Mouse (Mus musculus): ENCODE measurements around the gene Gys2. TPM values are rescaled to one million over a fixed set of nuclear protein-coding genes. Genes with fewer than 3 reads are reported as not detected.
A peak's percentile ranks its signal among the peaks of the same experiment; 100 is the strongest.
"Not testable (repeated sequence)": the region's sequence is repeated elsewhere in the genome, so short reads cannot be mapped to it uniquely, and the experiment has no call there.

The Gys2 gene
- polyA plus RNA-seq, 1 experiment from 2014 or later = 0.27 TPM

DNA sequence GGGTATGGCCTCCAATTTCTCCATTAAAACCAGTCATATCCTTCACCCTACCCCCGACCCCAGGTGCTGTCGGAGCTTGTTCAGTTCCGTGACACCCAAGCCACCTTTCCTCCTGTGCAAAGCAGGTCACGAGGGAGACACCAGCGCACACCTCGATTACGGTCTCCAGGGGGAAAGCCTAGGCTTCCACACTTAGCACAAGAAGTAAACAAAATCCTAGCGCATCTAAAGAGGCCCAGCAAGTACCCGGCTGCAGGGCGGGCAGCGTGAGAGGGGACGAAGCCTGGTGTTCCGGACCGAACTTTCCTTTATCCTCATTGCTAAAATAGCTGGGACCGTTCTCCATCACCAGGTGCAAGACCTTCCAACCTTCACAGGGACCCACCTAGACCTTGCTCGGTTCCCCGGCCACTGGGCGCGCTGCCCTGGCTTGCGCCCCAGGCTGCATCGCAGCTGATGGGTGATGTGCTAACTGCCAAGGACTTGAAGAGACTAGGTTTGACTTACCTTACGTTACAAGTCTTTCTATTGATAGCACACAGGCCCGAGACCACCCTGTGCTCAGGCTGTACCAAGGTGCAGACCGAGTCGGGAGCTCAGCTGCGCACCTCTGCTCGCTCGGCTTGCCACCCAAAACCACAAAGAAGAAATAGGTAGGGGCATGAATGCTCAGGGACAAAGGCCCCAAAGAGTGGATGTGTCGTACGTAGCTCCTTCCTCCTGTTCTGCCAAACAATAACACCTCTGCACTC is 34.3 kb upstream of the Gys2 start:
- H3K9me3 ChIP-seq (ENCODE audit: low read length) = no peaks in the 10 kb centered on the region
- peak overlapping the region; percentile 87 for H3K9ac ChIP-seq (replicated peaks; ENCODE audit: low read length)
- H3K4me1 ChIP-seq (ENCODE audit: insufficient read depth, low read length) = peaks cover 51% of the 10 kb centered on the region
- peak overlapping the region; percentile 73 for H3K4me2 ChIP-seq (replicated peaks; ENCODE audit: low read depth, low read length)
- H3K36me3 ChIP-seq (ENCODE audit: insufficient read depth, low read length) = peaks cover 4% of the 10 kb centered on the region; the same call in 1 of the 2 replicates
- ATAC-seq (ENCODE audit: low FRiP score, low TSS enrichment) = peak; percentile 52; the same call in 1 of the 2 replicates
- H3K4me3 ChIP-seq (ENCODE audit: low read length) = peak overlapping the region; percentile 72
- peak overlapping the region; percentile 85 for H3K27ac ChIP-seq (ENCODE audit: low read length)
- under 1% methylated on average over 30 of the region's 30 CpGs for WGBS
- H3K27me3 ChIP-seq (ENCODE audit: insufficient read depth, low read length) = no peaks in the 10 kb centered on the region

DNA sequence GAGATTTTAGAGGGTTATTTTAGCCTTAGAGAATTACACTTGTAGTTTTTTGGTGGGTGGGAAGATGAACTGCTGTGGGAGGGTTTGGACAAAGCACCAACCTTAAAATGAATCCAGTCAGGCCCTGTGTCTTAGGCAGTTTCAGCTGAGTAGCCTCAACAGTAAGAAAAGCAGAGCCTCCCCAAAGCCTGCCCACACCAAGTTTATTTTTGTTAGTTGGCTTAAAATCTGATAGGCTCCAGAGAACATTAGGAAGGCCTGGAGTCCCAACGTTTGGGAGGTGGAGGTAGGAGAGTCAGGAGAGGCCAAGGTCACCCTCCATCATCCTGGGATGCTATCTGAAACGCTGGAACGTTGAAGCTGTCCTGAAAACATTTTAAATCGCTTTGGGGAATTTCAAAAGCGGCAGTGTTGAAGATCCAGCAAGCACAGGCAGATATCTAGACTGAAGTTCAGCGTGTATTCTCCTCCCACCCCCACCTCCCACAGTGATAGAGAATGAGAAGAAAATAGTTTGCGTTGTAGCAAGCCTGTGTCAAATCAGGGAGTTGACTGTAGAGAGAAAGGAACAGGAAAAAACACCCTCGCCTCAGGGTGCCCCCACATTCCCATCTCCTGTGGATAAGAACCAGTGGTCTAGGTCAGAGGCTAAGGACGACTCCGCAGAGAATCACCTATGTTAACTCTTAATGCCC is 33.6 kb upstream of the Gys2 start:
- Histone ChIP-seq H3K9ac (replicated peaks; ENCODE audit: low read length) (peak overlapping the region; percentile 87), H3K4me1 (ENCODE audit: insufficient read depth, low read length) (peaks cover 52% of the 10 kb centered on the region), H3K27ac (ENCODE audit: low read length) (peak overlapping the region; percentile 85), H3K27me3 (ENCODE audit: insufficient read depth, low read length) (no peaks in the 10 kb centered on the region), H3K9me3 (ENCODE audit: low read length) (no peaks in the 10 kb centered on the region), H3K4me2 (replicated peaks; ENCODE audit: low read depth, low read length) (peak overlapping the region; percentile 73), H3K36me3 (ENCODE audit: insufficient read depth, low read length) (peaks cover 7% of the 10 kb centered on the region), H3K4me3 (ENCODE audit: low read length) (peak overlapping the region; percentile 72)
- WGBS = 4% methylated on average over 10 of the region's 10 CpGs
- ATAC-seq (ENCODE audit: low FRiP score, low TSS enrichment) = no peak; the same call in 1 of the 2 replicates

DNA sequence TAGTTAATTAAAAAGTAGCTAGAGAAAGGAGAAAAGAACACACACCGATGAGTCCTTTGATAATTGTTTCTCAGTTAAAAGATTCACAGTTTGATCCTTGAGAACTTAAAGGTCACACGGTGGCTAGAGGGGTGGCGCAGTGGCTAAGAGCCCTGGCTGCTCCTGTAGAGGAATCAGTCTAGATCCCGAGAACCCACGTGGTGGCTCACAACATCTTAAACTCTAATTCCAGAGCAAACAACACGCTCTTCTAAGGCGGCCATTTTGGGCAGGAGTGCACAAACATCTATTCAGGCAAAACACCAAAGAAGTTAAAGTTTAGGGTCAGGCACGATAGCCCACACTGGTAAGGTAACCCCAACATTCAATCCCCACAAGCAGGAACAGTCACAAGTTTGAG is 30.7 kb upstream of the Gys2 start:
- no peak for ATAC-seq (ENCODE audit: low FRiP score, low TSS enrichment)
- H3K9ac ChIP-seq (replicated peaks; ENCODE audit: low read length) = no peak overlapping the region; the same call in 1 of the 2 replicates
- H3K4me1 ChIP-seq (ENCODE audit: insufficient read depth, low read length) = peaks cover 40% of the 10 kb centered on the region
- peak overlapping the region; percentile 72 for H3K27ac ChIP-seq (ENCODE audit: low read length)
- H3K36me3 ChIP-seq (ENCODE audit: insufficient read depth, low read length) = peaks cover 29% of the 10 kb centered on the region
- no peaks in the 10 kb centered on the region for H3K9me3 ChIP-seq (ENCODE audit: low read length)
- H3K4me3 ChIP-seq (ENCODE audit: low read length) = peak overlapping the region; percentile 26
- H3K27me3 ChIP-seq (ENCODE audit: insufficient read depth, low read length) = no peaks in the 10 kb centered on the region
- WGBS = 78% methylated on average over 8 of the region's 8 CpGs
- H3K4me2 ChIP-seq (replicated peaks; ENCODE audit: low read depth, low read length) = peak overlapping the region; percentile 44

GRCm38 (mm10) chr6:142502519-142503125 is 29.7 kb upstream of the Gys2 start:
- Histone ChIP-seq H3K9me3 (ENCODE audit: low read length) (no peaks in the 10 kb centered on the region), H3K4me2 (replicated peaks; ENCODE audit: low read depth, low read length) (peak overlapping the region; percentile 37), H3K9ac (replicated peaks; ENCODE audit: low read length) (no peak overlapping the region), H3K4me3 (ENCODE audit: low read length) (peak overlapping the region; percentile 3; the same call in 1 of the 2 replicates), H3K27ac (ENCODE audit: low read length) (peak overlapping the region; percentile 89), H3K4me1 (ENCODE audit: insufficient read depth, low read length) (peaks cover 34% of the 10 kb centered on the region), H3K27me3 (ENCODE audit: insufficient read depth, low read length) (no peaks in the 10 kb centered on the region), H3K36me3 (ENCODE audit: insufficient read depth, low read length) (peaks cover 39% of the 10 kb centered on the region)
- peak; percentile 73 for ATAC-seq (ENCODE audit: low FRiP score, low TSS enrichment)
- 63% methylated on average over 10 of the region's 10 CpGs for WGBS

DNA sequence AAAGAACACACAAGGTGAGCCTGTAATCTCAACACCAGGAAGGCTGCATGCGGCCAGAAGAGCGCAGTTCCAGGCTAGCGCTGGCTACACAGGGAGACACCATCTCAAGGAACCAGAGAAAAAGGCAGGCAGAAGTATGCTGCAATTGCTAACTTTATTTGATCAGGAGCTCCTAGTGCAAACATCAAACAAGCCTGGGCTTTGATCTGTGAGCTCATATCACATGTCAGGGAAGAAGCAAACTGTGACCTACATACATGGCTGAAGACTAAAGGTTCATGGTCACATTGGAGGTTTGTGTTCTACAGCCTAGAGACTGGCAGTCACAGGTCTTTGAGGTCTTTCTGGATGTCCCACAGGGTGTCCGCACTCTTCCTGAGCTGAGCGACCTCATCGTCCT is 17.2 kb upstream of the Gys2 start:
- not testable (repeated sequence) for ATAC-seq (ENCODE audit: low FRiP score, low TSS enrichment); H3K4me2 ChIP-seq (replicated peaks; ENCODE audit: low read depth, low read length); H3K4me3 ChIP-seq (ENCODE audit: low read length); H3K9me3 ChIP-seq (ENCODE audit: low read length); H3K27ac ChIP-seq (ENCODE audit: low read length); H3K9ac ChIP-seq (replicated peaks; ENCODE audit: low read length); H3K27me3 ChIP-seq (ENCODE audit: insufficient read depth, low read length); H3K4me1 ChIP-seq (ENCODE audit: insufficient read depth, low read length)
- 95% methylated on average over 6 of the region's 6 CpGs for WGBS
- H3K36me3 ChIP-seq (ENCODE audit: insufficient read depth, low read length) = peaks cover 47% of the 10 kb centered on the region

DNA sequence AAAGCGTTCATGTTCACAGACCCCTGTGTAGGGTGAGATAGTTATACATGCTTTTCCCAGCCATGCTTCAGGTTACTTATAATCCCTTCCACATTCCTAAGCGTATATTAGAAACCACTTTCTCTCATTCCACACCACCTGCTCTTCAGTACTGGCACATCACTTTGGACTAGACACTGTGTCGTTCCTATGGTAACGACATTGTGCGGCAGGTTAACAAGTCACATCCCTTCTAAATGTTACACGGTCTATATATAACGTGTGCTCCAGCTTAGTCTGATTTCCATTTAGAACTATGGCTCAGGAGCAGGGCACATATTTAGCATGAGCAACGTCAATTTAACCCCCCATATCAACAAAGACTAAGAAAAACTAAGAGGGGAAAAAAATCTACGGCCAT is 14.7 kb upstream of the Gys2 start:
- no peak overlapping the region for H3K4me3 ChIP-seq (ENCODE audit: low read length)
- no peaks in the 10 kb centered on the region for H3K27me3 ChIP-seq (ENCODE audit: insufficient read depth, low read length)
- no peak overlapping the region for H3K9ac ChIP-seq (replicated peaks; ENCODE audit: low read length)
- H3K36me3 ChIP-seq (ENCODE audit: insufficient read depth, low read length) = peaks cover 39% of the 10 kb centered on the region
- ATAC-seq (ENCODE audit: low FRiP score, low TSS enrichment) = no peak
- 89% methylated on average over 9 of the region's 9 CpGs for WGBS
- no peak overlapping the region for H3K4me2 ChIP-seq (replicated peaks; ENCODE audit: low read depth, low read length)
- no peak overlapping the region for H3K27ac ChIP-seq (ENCODE audit: low read length)
- H3K4me1 ChIP-seq (ENCODE audit: insufficient read depth, low read length) = no peaks in the 10 kb centered on the region
- H3K9me3 ChIP-seq (ENCODE audit: low read length) = no peaks in the 10 kb centered on the region

- 81% methylated on average over 4 of the region's 4 CpGs for WGBS
Observed at GRCm38 (mm10) chr6:142485478-142486123, 12.7 kb upstream of the Gys2 start.

DNA sequence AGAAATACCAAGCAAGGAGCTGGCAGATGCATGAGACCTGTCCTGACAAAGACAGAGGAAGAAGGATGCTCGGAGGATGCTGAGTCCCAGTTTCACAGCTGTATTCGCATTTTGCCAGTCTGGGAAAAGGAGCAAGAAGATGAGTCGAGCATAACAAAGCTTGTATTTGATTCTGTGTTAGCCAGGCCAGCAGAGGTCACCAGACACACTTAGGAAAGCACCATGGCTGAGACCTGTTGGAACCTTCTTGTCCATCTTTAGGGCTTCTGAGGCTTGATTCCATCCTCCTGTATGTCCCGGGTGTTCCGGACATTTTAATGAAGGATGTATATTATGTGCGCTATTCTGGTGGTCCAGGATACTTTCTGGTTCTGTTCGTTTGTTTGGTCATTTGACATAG is 4.3 kb upstream of the Gys2 start:
- Histone ChIP-seq H3K27me3 (ENCODE audit: insufficient read depth, low read length) (no peaks in the 10 kb centered on the region), H3K9ac (replicated peaks; ENCODE audit: low read length) (no peak overlapping the region), H3K4me2 (replicated peaks; ENCODE audit: low read depth, low read length) (no peak overlapping the region), H3K36me3 (ENCODE audit: insufficient read depth, low read length) (no peaks in the 10 kb centered on the region), H3K9me3 (ENCODE audit: low read length) (no peaks in the 10 kb centered on the region), H3K4me3 (ENCODE audit: low read length) (no peak overlapping the region), H3K27ac (ENCODE audit: low read length) (no peak overlapping the region), H3K4me1 (ENCODE audit: insufficient read depth, low read length) (no peaks in the 10 kb centered on the region)
- ATAC-seq (ENCODE audit: low FRiP score, low TSS enrichment) = no peak
- WGBS = 77% methylated on average over 7 of the region's 7 CpGs

More at GRCm38 (mm10) chr6:142485478-142486123, 12.7 kb upstream of the Gys2 start:
- no peaks in the 10 kb centered on the region for H3K4me1 ChIP-seq (ENCODE audit: insufficient read depth, low read length)
- H3K36me3 ChIP-seq (ENCODE audit: insufficient read depth, low read length) = peaks cover 30% of the 10 kb centered on the region
- no peaks in the 10 kb centered on the region for H3K27me3 ChIP-seq (ENCODE audit: insufficient read depth, low read length)
- no peak overlapping the region for H3K9ac ChIP-seq (replicated peaks; ENCODE audit: low read length)
- no peak overlapping the region for H3K4me2 ChIP-seq (replicated peaks; ENCODE audit: low read depth, low read length)
- H3K27ac ChIP-seq (ENCODE audit: low read length) = no peak overlapping the region
- ATAC-seq (ENCODE audit: low FRiP score, low TSS enrichment) = no peak
- no peaks in the 10 kb centered on the region for H3K9me3 ChIP-seq (ENCODE audit: low read length)
- H3K4me3 ChIP-seq (ENCODE audit: low read length) = no peak overlapping the region

DNA sequence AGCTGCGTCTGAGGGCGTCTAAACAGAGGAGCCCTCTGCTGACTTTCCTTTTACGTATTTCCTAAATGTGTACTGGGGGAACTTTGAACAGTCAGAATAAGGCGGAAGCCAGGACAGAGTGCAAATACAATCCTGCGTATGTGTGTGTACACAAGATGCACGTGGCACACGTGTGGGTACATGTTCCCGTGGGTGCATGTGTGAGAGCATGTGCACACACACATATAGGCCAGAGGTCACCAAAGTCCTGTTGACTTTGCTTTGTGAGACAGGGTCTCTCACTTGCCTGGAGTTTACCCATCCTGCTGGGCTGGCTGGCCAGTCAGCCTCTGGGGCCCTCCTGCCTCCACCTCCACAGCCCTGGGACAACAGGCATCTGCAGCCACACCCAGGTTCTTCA is 1.8 kb downstream of the Gys2 start:
- Histone ChIP-seq H3K27me3 (ENCODE audit: insufficient read depth, low read length) (no peaks in the 10 kb centered on the region; the same call in 1 of the 2 replicates), H3K9ac (replicated peaks; ENCODE audit: low read length) (no peak overlapping the region), H3K4me1 (ENCODE audit: insufficient read depth, low read length) (no peaks in the 10 kb centered on the region), H3K36me3 (ENCODE audit: insufficient read depth, low read length) (no peaks in the 10 kb centered on the region), H3K4me3 (ENCODE audit: low read length) (no peak overlapping the region), H3K9me3 (ENCODE audit: low read length) (no peaks in the 10 kb centered on the region), H3K27ac (ENCODE audit: low read length) (no peak overlapping the region), H3K4me2 (replicated peaks; ENCODE audit: low read depth, low read length) (no peak overlapping the region)
- no peak for ATAC-seq (ENCODE audit: low FRiP score, low TSS enrichment)
- 81% methylated on average over 8 of the region's 8 CpGs for WGBS

Data from kidney, embryonic 16.5 days (tissue).